Mouse (Mus musculus) splenic B cell, adult 2 months (primary cell): ENCODE data around the gene Dnah9.
A peak's percentile ranks its signal among the peaks of the same experiment; 100 is the strongest.

Experiments used
- DNase-seq: peaks from one replicate; pipeline ENCODE4 v3.0.0-alpha.2; 2011; ENCODE audit warnings: low read depth, low spot score
- H3K27me3 ChIP-seq: 2 replicates; pipeline ENCODE4 v1.6.1; 2012; ENCODE audit warnings: mild to moderate bottlenecking, low read length, moderate library complexity, mixed read lengths; ENCODE audit not compliant: control insufficient read depth, poor library complexity, insufficient read depth, severe bottlenecking
- H3K36me3 ChIP-seq: 2 replicates; pipeline ENCODE4 v1.6.1; 2012; ENCODE audit warnings: mild to moderate bottlenecking, low read length, moderate library complexity, mixed read lengths; ENCODE audit not compliant: control insufficient read depth, poor library complexity, insufficient read depth, severe bottlenecking

Dnah9 gene

GRCm38 (mm10) chr11:65794428-65795219, 373.7 kb downstream of the Dnah9 start:
- Histone ChIP-seq H3K36me3 (no peaks in the 10 kb centered on the region), H3K27me3 (no peaks in the 10 kb centered on the region)
- DNase-seq = no peak

GRCm38 (mm10) chr11:65788154-65788553, 380.2 kb downstream of the Dnah9 start, which contains the start of gene Map2k4:
Gene Map2k4, minus strand, starts transcription at chr11:65788297.
- no peaks in the 10 kb centered on the region for H3K27me3 ChIP-seq
- DNase-seq = peak; percentile 96
- no peaks in the 10 kb centered on the region for H3K36me3 ChIP-seq

GRCm38 (mm10) chr11:65787421-65788151, 380.8 kb downstream of the Dnah9 start:
- H3K36me3 ChIP-seq = no peaks in the 10 kb centered on the region
- H3K27me3 ChIP-seq = no peaks in the 10 kb centered on the region
- DNase-seq = no peak

- no peak for DNase-seq
- Histone ChIP-seq H3K27me3 (no peaks in the 10 kb centered on the region), H3K36me3 (no peaks in the 10 kb centered on the region)
Measured at GRCm38 (mm10) chr11:65786160-65786559, 382.2 kb downstream of the Dnah9 start.

GRCm38 (mm10) chr11:65781596-65781995, 386.8 kb downstream of the Dnah9 start:
- Histone ChIP-seq H3K36me3 (0 out of 2 replicates have a peak, but pooled peaks cover 2% of the 10 kb centered on the region), H3K27me3 (no peaks in the 10 kb centered on the region)
- DNase-seq = no peak
